Mouse (Mus musculus) MEL (cell line): ENCODE measurements around the gene Hfm1. TPM values are rescaled to one million over a fixed set of nuclear protein-coding genes. Genes with fewer than 3 reads are reported as not detected.

Source experiments
- DNase-seq: peaks from one replicate; pipeline ENCODE4 v3.0.0; 2011; ENCODE audit warnings: low read depth, low spot score
- H3K27ac ChIP-seq: 2 replicates; pipeline ENCODE4 v1.5.1; 2012; ENCODE audit warnings: low read depth, mild to moderate bottlenecking, control low read depth, low read length, moderate library complexity; ENCODE audit not compliant: control insufficient read depth
- H3K27me3 ChIP-seq, 2 experiments: fragments of 150-350 bp in 1 of 2; sonication (generic) in 1 of 2; 2 replicates each; pipeline ENCODE4 v1.6.1; 2012; ENCODE audit warnings: low read length in 2 of 2, mild to moderate bottlenecking in 2 of 2, improper control_type of control experiment in 1 of 2, moderate library complexity in 1 of 2; ENCODE audit not compliant: insufficient read depth in 2 of 2, control insufficient read depth in 1 of 2
- H3K36me3 ChIP-seq, 2 experiments: 2 replicates each; pipeline ENCODE4 v1.6.1; 2012 to 2014; ENCODE audit warnings: low read length in 2 of 2, improper control_type of control experiment in 1 of 2, inconsistent platforms in 1 of 2, mild to moderate bottlenecking in 1 of 2; ENCODE audit not compliant: insufficient read depth in 2 of 2, control insufficient read depth in 1 of 2
- H3K4me1 ChIP-seq, 2 experiments: fragments of 150-350 bp in 1 of 2; sonication (generic) in 1 of 2; 2 replicates each; pipeline ENCODE4 v1.6.1; 2012; ENCODE audit warnings: low read length in 2 of 2, improper control_type of control experiment in 1 of 2, mild to moderate bottlenecking in 1 of 2; ENCODE audit not compliant: insufficient read depth in 2 of 2, control insufficient read depth in 1 of 2
- H3K4me3 ChIP-seq, 2 experiments: fragments of 150-350 bp in 1 of 2; sonication (generic) in 1 of 2; 2 replicates each; pipeline ENCODE4 v1.5.1; 2012; ENCODE audit warnings: low read depth in 2 of 2, low read length in 2 of 2, mild to moderate bottlenecking in 2 of 2, moderate library complexity in 2 of 2, control low read depth in 1 of 2, improper control_type of control experiment in 1 of 2; ENCODE audit not compliant: control insufficient read depth in 1 of 2, insufficient read depth in 1 of 2
- H3K79me2 ChIP-seq: 2 replicates; pipeline ENCODE4 v1.6.1; 2012; ENCODE audit warnings: mild to moderate bottlenecking, low read length, moderate library complexity; ENCODE audit not compliant: control insufficient read depth, poor library complexity, insufficient read depth
- H3K9ac ChIP-seq: 2 replicates; pipeline ENCODE4 v1.6.1; 2012; ENCODE audit warnings: low read depth, mild to moderate bottlenecking, control low read depth, low read length, moderate library complexity; ENCODE audit not compliant: control insufficient read depth, poor library complexity, severe bottlenecking
- H3K9me3 ChIP-seq: fragments of 150-350 bp; sonication (generic); replicated peaks from 2 replicates; pipeline ENCODE4 v1.6.1; 2012; ENCODE audit warnings: mild to moderate bottlenecking, low read length, improper control_type of control experiment, moderate library complexity; ENCODE audit not compliant: insufficient read depth
- BHLHE40 ChIP-seq: IDR thresholded peaks from 2 replicates; pipeline ENCODE4 v1.6.1; 2012; ENCODE audit warnings: low read depth, mild to moderate bottlenecking, inconsistent platforms, low read length, improper control_type of control experiment, borderline replicate concordance
- CHD1 ChIP-seq: IDR thresholded peaks from 2 replicates; pipeline ENCODE4 v1.6.1; 2012; ENCODE audit warnings: low read depth, mild to moderate bottlenecking, inconsistent platforms, low read length, improper control_type of control experiment
- CHD2 ChIP-seq: IDR thresholded peaks from 2 replicates; pipeline ENCODE4 v1.6.1; 2011; ENCODE audit warnings: low read length, improper control_type of control experiment
- CTCF ChIP-seq, 3 experiments: IDR thresholded peaks in 2 of 3; conservative IDR thresholded peaks in 1 of 3; 2 replicates each; pipeline ENCODE4 v1.5.1; 2011 to 2012; ENCODE audit warnings: low read length in 3 of 3, low read depth in 2 of 3, mild to moderate bottlenecking in 2 of 3, improper control_type of control experiment in 1 of 3, inconsistent platforms in 1 of 3, mixed read lengths in 1 of 3, moderate library complexity in 1 of 3; ENCODE audit not compliant: control insufficient read depth in 1 of 3, insufficient read depth in 1 of 3, poor library complexity in 1 of 3, severe bottlenecking in 1 of 3
- EP300 ChIP-seq, 2 experiments: IDR thresholded peaks; 2 replicates each; pipeline ENCODE4 v1.6.1; 2011; ENCODE audit warnings: improper control_type of control experiment in 2 of 2, low read length in 2 of 2, low read depth in 1 of 2, mild to moderate bottlenecking in 1 of 2
- HCFC1 ChIP-seq: IDR thresholded peaks from 2 replicates; pipeline ENCODE4 v1.6.1; 2012; ENCODE audit warnings: low read depth, mild to moderate bottlenecking, inconsistent platforms, low read length, improper control_type of control experiment, moderate library complexity
- NRF1 ChIP-seq: IDR thresholded peaks from 2 replicates; pipeline ENCODE4 v1.6.1; 2014; ENCODE audit warnings: low read depth, mild to moderate bottlenecking, inconsistent platforms, low read length, improper control_type of control experiment, moderate library complexity; ENCODE audit not compliant: poor library complexity, insufficient read depth, severe bottlenecking
- POLR2AphosphoS2 ChIP-seq: IDR thresholded peaks from 2 replicates; pipeline ENCODE4 v1.6.1; 2011; ENCODE audit warnings: low read length, improper control_type of control experiment
- POLR2AphosphoS5 ChIP-seq: IDR thresholded peaks from 2 replicates; pipeline ENCODE4 v1.6.1; 2012; ENCODE audit warnings: low read depth, borderline replicate concordance, mild to moderate bottlenecking, inconsistent platforms, low read length, moderate library complexity, mixed read lengths
- SIN3A ChIP-seq: IDR thresholded peaks from 2 replicates; pipeline ENCODE4 v1.6.1; 2012; ENCODE audit warnings: low read length, improper control_type of control experiment, inconsistent platforms
- TBP ChIP-seq: IDR thresholded peaks from 2 replicates; pipeline ENCODE4 v1.8.0; 2011; ENCODE audit warnings: low read depth, low read length, improper control_type of control experiment
- TCF12 ChIP-seq: IDR thresholded peaks from 2 replicates; pipeline ENCODE4 v1.6.1; 2014; ENCODE audit warnings: low read depth, mild to moderate bottlenecking, inconsistent platforms, low read length, improper control_type of control experiment, moderate library complexity
- UBTF ChIP-seq: IDR thresholded peaks from 2 replicates; pipeline ENCODE4 v1.6.1; 2012; ENCODE audit warnings: low read depth, mild to moderate bottlenecking, inconsistent platforms, low read length, improper control_type of control experiment, moderate library complexity, borderline replicate concordance; ENCODE audit not compliant: insufficient read depth
- ZKSCAN1 ChIP-seq: IDR thresholded peaks from 2 replicates; pipeline ENCODE4 v1.6.1; 2012; ENCODE audit warnings: low read depth, mild to moderate bottlenecking, inconsistent platforms, low read length, improper control_type of control experiment, moderate library complexity
- ZNF384 ChIP-seq: IDR thresholded peaks from 2 replicates; pipeline ENCODE4 v1.6.1; 2012; ENCODE audit warnings: low read depth, mild to moderate bottlenecking, inconsistent platforms, low read length, improper control_type of control experiment
- polyA plus RNA-seq, 2 experiments: library from polyadenylated mRNA; stranded (reverse) in 1 of 2; unstranded in 1 of 2; fragments of >175 nt in 1 of 2; fragments of >200 nt in 1 of 2; gene quantifications; 2 replicates each; pipeline versions ENCODE4 v1.2.1 to v1.2.4; 2012; ENCODE audit warnings: low replicate concordance in 2 of 2, low read depth in 1 of 2; ENCODE audit not compliant: insufficient read length in 2 of 2, insufficient read depth in 1 of 2, missing spikeins in 1 of 2
- total RNA-seq: library from RNA; depleted of rRNA; stranded (reverse); fragments of 300-350 nt; gene quantifications from 2 replicates; pipeline ENCODE4 v1.2.3, GENCODE M21; 2012

Gene Hfm1
- total and polyA plus RNA-seq, 3 experiments: not detected

DNA sequence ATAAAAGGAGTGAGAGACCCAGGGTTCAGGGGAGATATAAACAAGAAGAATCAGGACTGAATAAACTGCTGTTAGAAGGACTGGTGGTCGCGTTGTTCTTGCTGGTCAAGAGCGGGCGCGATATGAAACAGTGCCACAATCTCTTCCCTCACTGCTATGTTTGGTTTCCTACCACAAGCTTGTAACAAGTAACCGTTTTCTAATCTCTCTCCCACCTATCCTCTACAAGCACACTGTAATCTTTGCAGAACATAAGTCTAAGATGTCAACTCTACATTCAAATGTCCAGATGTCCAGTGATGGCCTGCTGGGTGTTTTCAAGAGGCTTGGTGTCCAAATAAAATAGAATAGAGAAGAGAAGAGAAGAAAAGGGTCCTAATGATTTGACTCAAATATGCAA lies 22.6 kb upstream of the Hfm1 start (continued):
- no peak for TF ChIP-seq CTCF (IDR thresholded peaks at IDR 0.05 in 2 of 3, conservative IDR thresholded peaks at IDR 0.05 in 1 of 3; ENCODE audit: control insufficient read depth in 1 of 3, insufficient read depth in 1 of 3, low read depth in 2 of 3, low read length in 3 of 3, poor library complexity in 1 of 3, severe bottlenecking in 1 of 3)

DNA sequence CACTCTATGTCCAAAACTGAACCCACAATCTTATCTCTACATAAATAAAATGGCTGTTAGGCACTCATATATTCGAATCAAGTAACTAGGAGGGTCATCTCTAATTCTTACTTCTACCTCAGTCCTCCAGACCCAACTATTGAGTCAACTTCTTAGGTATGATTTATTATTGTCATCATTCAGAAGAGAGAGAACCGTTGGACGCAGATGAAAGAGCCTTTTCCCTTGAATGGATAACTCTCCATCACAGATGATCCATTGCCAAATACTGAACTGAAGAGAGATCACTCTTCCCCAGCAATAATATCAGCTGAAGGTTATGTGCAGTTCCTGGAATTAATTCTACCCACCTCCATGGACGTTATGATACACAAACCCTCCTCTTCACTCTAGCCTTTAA lies 20.2 kb upstream of the Hfm1 start:
- H3K27me3 ChIP-seq: no peaks in the 10 kb centered on the region
- no peaks in the 10 kb centered on the region for H3K9me3 ChIP-seq
- no peak overlapping the region for H3K27ac ChIP-seq
- no peak for DNase-seq
- no peak for TF ChIP-seq EP300 (IDR thresholded peaks at IDR 0.05; ENCODE audit: low read depth in 1 of 2, low read length in 2 of 2)
- no peak for TF ChIP-seq CHD2
- no peak for TF ChIP-seq TCF12
- no peak for TF ChIP-seq CHD1
- no peak for TF ChIP-seq ZNF384
- no peak for TF ChIP-seq POLR2AphosphoS5
- TF ChIP-seq BHLHE40: no peak
- H3K9ac ChIP-seq: no peak overlapping the region
- H3K4me1 ChIP-seq: peaks cover 0 to 4% of the 10 kb centered on the region in 2 experiments; a peak in 1 of 4 replicates
- H3K79me2 ChIP-seq: no peaks in the 10 kb centered on the region
- no peak overlapping the region for H3K4me3 ChIP-seq
- peaks cover 0 to 2% of the 10 kb centered on the region in 2 experiments; a peak in 1 of 4 replicates for H3K36me3 ChIP-seq

GRCm38 (mm10) chr5:106927996-106928395 lies 1.9 kb upstream of the Hfm1 start:
- peaks cover 0 to 2% of the 10 kb centered on the region in 2 experiments; a peak in 2 of 4 replicates for H3K4me1 ChIP-seq
- H3K36me3 ChIP-seq: no peaks in the 10 kb centered on the region
- H3K9me3 ChIP-seq: no peaks in the 10 kb centered on the region
- H3K79me2 ChIP-seq: no peaks in the 10 kb centered on the region
- H3K9ac ChIP-seq: no peak overlapping the region
- TF ChIP-seq POLR2AphosphoS2 (no peak), SIN3A (no peak), UBTF (no peak), EP300 (IDR thresholded peaks at IDR 0.05; ENCODE audit: low read depth in 1 of 2, low read length in 2 of 2) (no peak), ZKSCAN1 (no peak), TCF12 (no peak), CHD2 (no peak), NRF1 (no peak), HCFC1 (no peak), TBP (no peak)
- DNase-seq: no peak
- H3K4me3 ChIP-seq: no peak overlapping the region
- H3K27me3 ChIP-seq: no peaks in the 10 kb centered on the region
- H3K27ac ChIP-seq: no peak overlapping the region
